Mouse (Mus musculus) E14TG2a.4 (cell line): ENCODE data around the gene Lmnb2.

Source experiments
- H3K27me3 ChIP-seq: 2 replicates; pipeline ENCODE4 v1.6.1; 2014; ENCODE audit warnings: low read length, control low read depth; ENCODE audit not compliant: insufficient read depth
- H3K36me3 ChIP-seq: 2 replicates; pipeline ENCODE4 v1.6.1; 2014; ENCODE audit warnings: low read length, control low read depth; ENCODE audit not compliant: insufficient read depth
- H3K4me1 ChIP-seq: replicated peaks from 2 replicates; pipeline ENCODE4 v1.6.1; 2014; ENCODE audit warnings: low read depth, low read length, control low read depth
- H3K4me3 ChIP-seq: replicated peaks from 2 replicates; pipeline ENCODE4 v1.5.1; 2014; ENCODE audit warnings: mild to moderate bottlenecking, low read length
- H3K9me3 ChIP-seq: 2 replicates; pipeline ENCODE4 v1.6.1; 2014; ENCODE audit warnings: low read length, control low read depth
- CTCF ChIP-seq: conservative IDR thresholded peaks from 2 replicates; pipeline ENCODE4 v1.5.1; 2014; ENCODE audit warnings: low read length
- NANOG ChIP-seq: IDR thresholded peaks from 2 replicates; pipeline ENCODE4 v1.6.1; 2014; ENCODE audit warnings: borderline replicate concordance, low read length, mixed read lengths
- POU5F1 ChIP-seq: IDR thresholded peaks from 2 replicates; pipeline ENCODE4 v1.6.1; 2014; ENCODE audit warnings: low read length, borderline replicate concordance

Lmnb2 gene

DNA sequence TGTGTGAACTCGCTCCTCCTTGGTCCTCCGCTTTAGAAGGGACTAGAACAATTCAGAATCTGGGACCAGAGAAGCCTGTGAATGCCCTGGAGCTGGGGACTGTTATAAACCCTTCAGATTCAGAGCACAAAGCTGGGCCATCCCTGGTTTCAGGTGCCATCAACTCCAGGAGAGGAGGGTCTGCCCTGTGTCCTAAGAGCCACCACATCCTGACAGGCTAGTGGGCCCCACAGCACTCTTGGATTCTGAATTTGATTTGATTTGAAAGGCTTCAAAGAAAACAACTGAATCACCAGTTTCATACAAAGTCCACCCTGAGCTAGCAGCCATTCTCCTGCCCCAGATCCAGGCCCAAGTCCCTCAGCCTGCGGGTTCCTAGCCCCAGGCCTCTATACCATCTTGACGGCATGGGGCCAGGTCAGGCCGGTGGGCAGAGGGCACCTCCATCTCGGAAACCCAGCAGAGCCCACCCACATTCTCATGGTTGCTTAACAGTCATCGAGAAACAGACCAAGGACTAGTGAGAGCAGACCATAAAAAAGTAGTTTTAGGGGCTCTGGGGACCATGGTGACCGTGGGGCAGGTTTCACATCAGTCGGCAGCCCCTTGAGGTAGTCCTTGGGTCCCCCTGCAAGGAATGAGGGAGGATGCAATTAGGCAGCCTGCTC is 15.6 kb downstream of the Lmnb2 start:
- Histone ChIP-seq H3K4me1 (peaks cover 75% of the 10 kb centered on the region), H3K36me3 (peaks cover 81% of the 10 kb centered on the region), H3K9me3 (no peaks in the 10 kb centered on the region), H3K4me3 (no peak overlapping the region), H3K27me3 (no peaks in the 10 kb centered on the region)
- no peak for TF ChIP-seq NANOG

DNA sequence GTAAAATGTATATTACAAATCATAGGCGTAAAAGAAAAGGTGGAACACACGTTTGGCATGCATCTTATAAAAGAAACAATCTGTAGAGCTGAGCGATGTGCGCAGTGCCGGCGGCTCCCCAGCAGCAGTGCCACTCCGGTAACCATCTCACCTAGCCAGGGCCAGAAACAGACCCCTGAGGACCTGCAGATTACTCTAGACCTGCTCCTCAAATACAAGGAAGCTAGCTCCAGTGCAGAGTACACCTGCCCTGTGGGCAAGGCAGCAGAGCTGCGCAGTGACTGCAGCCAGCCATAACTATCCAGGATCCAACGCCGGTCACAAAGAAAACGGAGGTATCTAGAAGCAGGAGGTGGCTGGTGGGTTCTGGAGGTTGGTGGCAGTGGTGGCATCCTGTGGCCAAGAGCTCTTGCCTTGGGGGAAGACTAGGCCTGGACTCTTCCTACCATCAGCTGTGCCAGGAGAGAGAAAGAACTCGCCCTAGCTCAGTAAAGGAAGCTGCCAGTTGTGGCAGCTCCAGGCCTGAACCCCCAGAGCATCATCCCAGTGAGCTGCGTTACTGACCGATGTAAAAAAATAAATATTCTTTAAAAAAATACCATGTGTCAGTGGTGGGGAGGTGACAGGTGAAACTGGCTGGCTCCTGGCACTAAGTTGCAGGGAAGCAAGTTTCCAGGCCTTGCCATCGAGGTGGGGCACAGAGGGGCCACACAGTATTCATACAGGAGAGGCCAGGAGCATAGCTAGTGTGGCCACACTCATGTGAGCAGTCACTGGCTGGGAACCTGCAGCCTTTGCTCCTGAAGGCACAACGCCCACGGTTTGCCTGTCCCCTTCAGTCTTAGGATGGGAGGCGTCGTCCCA is 16.4 kb downstream of the Lmnb2 start:
- TF ChIP-seq NANOG (no peak), CTCF (no peak), POU5F1 (no peak)

DNA sequence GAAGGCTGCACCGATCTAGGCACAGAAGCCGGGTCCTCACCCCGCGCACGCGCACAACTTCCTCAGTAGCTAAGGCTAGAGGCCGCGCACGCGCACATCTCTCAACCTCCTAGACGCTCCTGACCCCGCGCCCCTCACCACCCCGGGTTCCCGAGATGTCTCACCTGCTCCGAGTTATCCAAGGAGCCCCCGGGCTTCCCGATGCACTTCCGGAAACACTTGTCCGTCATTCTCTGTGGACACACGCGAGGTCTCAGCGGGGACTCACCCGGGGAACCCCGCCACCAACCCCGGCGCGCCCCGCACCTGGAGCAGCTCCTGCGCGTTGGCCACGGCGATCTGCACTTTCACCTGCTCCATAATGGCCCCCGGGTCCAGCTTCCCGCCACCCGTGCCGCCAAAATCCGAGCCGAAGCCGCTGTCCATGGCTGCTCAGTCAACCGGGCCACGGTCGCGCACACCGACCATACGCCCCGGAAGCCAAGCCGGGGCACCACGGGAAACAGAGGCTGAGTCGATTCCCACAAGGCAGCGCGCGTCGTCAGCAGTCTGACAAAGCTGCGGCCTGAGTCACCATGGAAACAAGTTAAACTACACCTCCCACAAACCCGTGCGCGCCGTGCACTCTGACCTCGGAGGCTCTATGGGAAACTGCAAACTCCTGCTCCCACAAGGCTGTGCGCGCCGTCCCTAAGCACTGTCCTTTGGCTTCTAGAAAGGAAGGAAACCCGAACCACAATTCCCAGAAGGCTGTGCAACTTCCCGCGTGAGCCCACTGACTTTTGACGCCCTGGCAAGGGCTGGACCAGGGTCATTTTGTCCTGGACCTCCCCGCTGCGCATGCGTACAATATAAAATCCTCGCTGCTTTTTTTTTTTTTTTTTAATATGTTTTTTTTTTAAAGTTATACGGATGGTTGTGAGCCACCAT is 17.5 kb downstream of the Lmnb2 start, which contains the start of gene Timm13:
TSS of gene Timm13 (minus strand) at position 652 of the 930 bp plus-strand sequence.
- Histone ChIP-seq H3K4me3 (peak within 1 kb of the TSS; percentile 98), H3K9me3 (no peaks in the 10 kb centered on the region), H3K4me1 (peaks cover 79% of the 10 kb centered on the region), H3K27me3 (no peaks in the 10 kb centered on the region), H3K36me3 (peaks cover 67% of the 10 kb centered on the region)
- TF ChIP-seq POU5F1 (no peak), CTCF (no peak), NANOG (no peak)

More for the DNA sequence above, 16.4 kb downstream of the Lmnb2 start:
- Histone ChIP-seq H3K4me3 (no peak overlapping the region), H3K27me3 (no peaks in the 10 kb centered on the region), H3K9me3 (no peaks in the 10 kb centered on the region), H3K36me3 (peaks cover 77% of the 10 kb centered on the region), H3K4me1 (peaks cover 78% of the 10 kb centered on the region)

DNA sequence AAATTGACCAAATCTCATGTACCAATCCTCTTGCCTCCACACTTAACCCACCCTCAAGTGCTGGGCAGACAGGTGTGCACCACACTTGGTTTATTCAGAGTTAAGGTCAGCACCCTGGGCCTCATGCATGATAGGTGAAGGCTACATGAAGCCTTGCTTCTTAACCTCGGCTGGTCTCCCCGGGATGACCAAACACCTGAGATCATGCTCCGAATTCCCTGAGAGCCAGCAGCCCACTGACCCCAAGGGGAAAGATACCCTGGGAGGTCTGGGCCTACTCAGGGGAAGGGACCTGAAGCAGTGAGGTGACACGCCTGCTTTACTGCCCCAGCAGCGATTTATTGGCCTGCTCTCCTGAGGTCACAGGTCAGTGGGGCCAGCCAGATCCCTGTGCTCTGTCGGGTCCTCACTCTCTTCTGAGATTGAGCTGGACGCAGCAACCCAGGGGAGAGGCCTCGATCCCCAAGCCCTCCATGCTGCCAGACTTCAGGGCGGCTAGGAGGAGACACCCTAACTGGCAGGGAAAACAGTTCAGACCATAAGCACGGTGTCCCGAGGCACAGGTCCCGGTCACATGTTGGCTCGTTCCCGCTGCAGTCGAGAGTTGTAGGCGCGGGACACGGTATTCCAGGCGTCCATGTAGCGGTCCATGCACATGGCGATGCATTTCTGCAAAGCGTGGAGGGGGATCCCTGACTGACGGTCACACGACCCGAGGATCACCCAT is 18.3 kb downstream of the Lmnb2 start:
- peak overlapping the region; percentile 98 for H3K4me3 ChIP-seq
- H3K27me3 ChIP-seq, result no peaks in the 10 kb centered on the region; the same call in 1 of the 2 replicates
- TF ChIP-seq POU5F1 (no peak), NANOG (no peak), CTCF (no peak)
- H3K4me1 ChIP-seq, result peaks cover 78% of the 10 kb centered on the region
- peaks cover 59% of the 10 kb centered on the region for H3K36me3 ChIP-seq
- H3K9me3 ChIP-seq, result no peaks in the 10 kb centered on the region

DNA sequence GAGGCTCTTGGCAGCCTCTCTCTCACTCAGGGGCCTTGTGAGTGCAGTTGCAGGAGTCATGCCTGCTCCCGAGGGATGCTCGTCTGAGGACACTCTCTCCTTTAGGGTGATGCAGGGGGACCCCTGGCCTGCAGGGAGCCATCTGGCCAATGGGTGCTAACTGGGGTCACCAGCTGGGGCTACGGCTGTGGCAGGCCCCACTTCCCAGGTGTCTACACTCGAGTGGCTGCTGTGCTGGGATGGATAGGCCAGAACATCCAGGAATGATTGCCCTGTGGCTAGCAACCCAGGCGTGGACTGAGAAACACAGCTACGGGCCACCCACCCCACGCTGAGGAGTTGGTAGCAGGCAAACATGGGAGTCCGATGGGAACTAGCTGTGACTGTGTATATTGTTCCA is 19.0 kb downstream of the Lmnb2 start:
- peaks cover 71% of the 10 kb centered on the region for H3K4me1 ChIP-seq
- no peaks in the 10 kb centered on the region for H3K9me3 ChIP-seq
- no peak for TF ChIP-seq POU5F1
- TF ChIP-seq CTCF, result no peak
- no peak for TF ChIP-seq NANOG
- H3K4me3 ChIP-seq, result peak overlapping the region; percentile 98
- H3K27me3 ChIP-seq, result no peaks in the 10 kb centered on the region; the same call in 1 of the 2 replicates
- peaks cover 52% of the 10 kb centered on the region for H3K36me3 ChIP-seq

DNA sequence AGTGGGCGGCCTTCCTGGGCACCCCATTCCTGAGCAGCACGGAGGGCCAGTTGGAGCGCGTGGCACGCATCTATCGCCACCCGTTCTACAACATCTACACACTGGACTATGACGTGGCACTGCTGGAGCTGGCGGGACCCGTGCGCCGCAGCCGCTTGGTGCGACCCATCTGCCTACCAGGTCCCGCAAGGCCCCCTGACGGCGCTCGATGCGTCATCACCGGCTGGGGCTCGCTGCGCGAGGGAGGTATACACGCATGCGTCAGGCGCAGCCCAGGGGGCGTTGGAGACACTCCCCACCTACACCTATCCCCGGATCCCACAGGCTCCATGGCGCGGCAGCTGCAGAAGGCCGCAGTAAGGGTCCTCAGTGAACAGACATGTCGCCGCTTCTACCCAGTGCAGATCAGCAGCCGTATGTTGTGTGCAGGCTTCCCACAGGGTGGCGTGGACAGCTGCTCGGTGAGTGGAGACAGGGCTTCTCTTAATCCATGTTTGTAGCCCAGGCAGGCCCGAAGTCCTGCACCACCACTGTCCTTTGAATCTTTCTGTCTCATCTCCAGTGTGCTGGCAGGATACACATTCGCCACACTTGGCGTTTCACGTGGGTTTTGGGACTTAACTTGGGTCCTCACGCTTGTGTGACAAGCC is 20.1 kb downstream of the Lmnb2 start:
- peak overlapping the region; percentile 98 for H3K4me3 ChIP-seq
- peaks cover 41% of the 10 kb centered on the region for H3K36me3 ChIP-seq
- peaks cover 62% of the 10 kb centered on the region for H3K4me1 ChIP-seq
- H3K9me3 ChIP-seq, result no peaks in the 10 kb centered on the region
- TF ChIP-seq NANOG, result no peak
- no peak for TF ChIP-seq CTCF
- TF ChIP-seq POU5F1, result no peak
- no peaks in the 10 kb centered on the region; the same call in 1 of the 2 replicates for H3K27me3 ChIP-seq

DNA sequence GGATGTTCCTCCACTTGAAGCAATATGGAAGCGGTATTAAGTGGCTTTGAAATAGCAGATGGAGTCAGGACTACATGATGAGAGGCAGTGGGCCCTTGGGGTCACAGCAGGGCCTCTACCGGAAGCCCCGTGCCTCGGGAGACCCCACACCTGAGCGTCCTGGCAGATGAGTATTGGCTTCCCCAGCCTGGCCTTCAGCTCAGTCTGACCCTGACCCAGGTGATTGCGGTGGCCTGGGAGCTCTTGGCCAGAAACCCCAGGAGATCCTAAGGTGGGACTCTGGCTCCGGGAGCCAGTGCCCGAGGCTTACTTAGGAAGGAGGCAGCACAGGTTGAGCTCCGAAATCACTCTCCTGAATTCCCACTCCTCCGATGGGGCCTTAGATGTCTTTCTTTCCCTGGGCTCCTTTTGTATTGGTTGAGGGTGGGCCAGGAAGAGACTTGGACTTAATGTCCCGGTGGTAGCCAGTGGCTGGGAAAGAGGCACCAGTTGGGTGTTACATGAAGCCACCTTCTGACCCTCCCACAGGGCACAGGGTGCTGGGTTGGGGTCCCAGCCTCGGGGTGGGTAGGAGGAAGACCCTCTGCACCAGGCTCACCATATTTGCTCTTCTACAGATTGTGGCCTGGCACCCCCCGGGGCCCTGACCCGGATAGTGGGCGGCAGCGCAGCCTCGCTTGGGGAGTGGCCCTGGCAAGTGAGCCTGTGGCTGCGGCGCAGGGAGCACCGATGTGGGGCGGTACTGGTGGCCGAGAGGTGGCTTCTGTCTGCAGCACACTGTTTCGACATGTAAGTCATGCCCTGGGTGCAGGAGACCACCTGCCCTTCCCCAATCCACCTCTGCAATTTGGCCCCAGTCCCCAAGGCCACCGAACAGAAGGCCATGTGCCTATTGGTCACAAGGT is 21.2 kb downstream of the Lmnb2 start:
- Histone ChIP-seq H3K36me3 (peaks cover 29% of the 10 kb centered on the region), H3K4me1 (peaks cover 57% of the 10 kb centered on the region), H3K9me3 (peaks cover 9% of the 10 kb centered on the region), H3K27me3 (no peaks in the 10 kb centered on the region; the same call in 1 of the 2 replicates), H3K4me3 (peak overlapping the region; percentile 98)
- TF ChIP-seq POU5F1, result no peak
- no peak for TF ChIP-seq NANOG
- TF ChIP-seq CTCF, result no peak
